Mouse (Mus musculus): ENCODE results near the gene Scn3b. TPM values are rescaled to one million over a fixed set of nuclear protein-coding genes. Genes with fewer than 3 reads are reported as not detected.

The Scn3b gene
- total RNA-seq, 2 experiments from 2014 or later: 110 to 116 TPM

GRCm38 (mm10) chr9:40241223-40241801, 27.7 kb upstream of the Scn3b start:
- peak; percentile 54 to 70 for DNase-seq (ENCODE audit: extremely low spot score in 1 of 2, low spot score in 2 of 2)
- Histone ChIP-seq H3K27ac (peak overlapping the region; percentile 97), H3K4me3 (peak overlapping the region; percentile 40)
- intact Hi-C loops (cut with DNase I): loop anchor here (2.0 kb wide), 1 partner anchor 29 kb away; no protein-coding TSS in a partner anchor
- TF ChIP-seq CTCF (IDR thresholded peaks at IDR 0.05): no peak

GRCm38 (mm10) chr9:40241951-40242888, 26.8 kb upstream of the Scn3b start:
- no peak for TF ChIP-seq CTCF (IDR thresholded peaks at IDR 0.05)
- Histone ChIP-seq H3K4me3 (peak overlapping the region; percentile 40), H3K27ac (peak overlapping the region; percentile 97)
- intact Hi-C loops (cut with DNase I): loop anchor here (2.0 kb wide), 1 partner anchor 29 kb away; no protein-coding TSS in a partner anchor
- DNase-seq (ENCODE audit: extremely low spot score in 1 of 2, low spot score in 2 of 2): peak; percentile 32 to 39

- TF ChIP-seq CTCF (IDR thresholded peaks at IDR 0.05): no peak
- intact Hi-C loops (cut with DNase I): no loop called here
- peak overlapping the region; percentile 19; the same call in 1 of the 2 replicates for H3K27ac ChIP-seq
- no peak for DNase-seq (ENCODE audit: extremely low spot score in 1 of 2, low spot score in 2 of 2)
- H3K4me3 ChIP-seq: no peak overlapping the region
Observed at GRCm38 (mm10) chr9:40245466-40245865, 23.6 kb upstream of the Scn3b start.

GRCm38 (mm10) chr9:40245974-40246665, 22.9 kb upstream of the Scn3b start:
- no peak overlapping the region for H3K4me3 ChIP-seq
- H3K27ac ChIP-seq: peak overlapping the region; percentile 57
- no peak for TF ChIP-seq CTCF (IDR thresholded peaks at IDR 0.05)
- intact Hi-C loops (cut with DNase I): loop anchor here (1.0 kb wide), 1 partner anchor 22 kb away; no protein-coding TSS in a partner anchor
- no peak for DNase-seq (ENCODE audit: extremely low spot score in 1 of 2, low spot score in 2 of 2)

- TF ChIP-seq CTCF (IDR thresholded peaks at IDR 0.05): no peak
Observed at GRCm38 (mm10) chr9:40246702-40247101, 22.3 kb upstream of the Scn3b start.

GRCm38 (mm10) chr9:40249106-40249505, 19.9 kb upstream of the Scn3b start:
- TF ChIP-seq CTCF (IDR thresholded peaks at IDR 0.05): no peak
- no peak overlapping the region for H3K27ac ChIP-seq
- DNase-seq (ENCODE audit: extremely low spot score in 1 of 2, low spot score in 2 of 2): no peak
- intact Hi-C loops (cut with DNase I): no loop called here
- H3K4me3 ChIP-seq: no peak overlapping the region

More at GRCm38 (mm10) chr9:40246702-40247101, 22.3 kb upstream of the Scn3b start:
- intact Hi-C loops (cut with DNase I): loop anchor here (1.0 kb wide), 1 partner anchor 22 kb away; no protein-coding TSS in a partner anchor
- Histone ChIP-seq H3K4me3 (no peak overlapping the region), H3K27ac (no peak overlapping the region)
- no peak for DNase-seq (ENCODE audit: extremely low spot score in 1 of 2, low spot score in 2 of 2)

- no peak overlapping the region for H3K4me3 ChIP-seq
- intact Hi-C loops (cut with DNase I): no loop called here
- no peak overlapping the region for H3K27ac ChIP-seq
- TF ChIP-seq CTCF (IDR thresholded peaks at IDR 0.05): no peak
- no peak for DNase-seq (ENCODE audit: extremely low spot score in 1 of 2, low spot score in 2 of 2)
Observed at GRCm38 (mm10) chr9:40252459-40252858, 16.6 kb upstream of the Scn3b start.

GRCm38 (mm10) chr9:40263874-40264273, 5.1 kb upstream of the Scn3b start:
- intact Hi-C loops (cut with DNase I): no loop called here
- Histone ChIP-seq H3K27ac (no peak overlapping the region), H3K4me3 (no peak overlapping the region)
- no peak for DNase-seq (ENCODE audit: extremely low spot score in 1 of 2, low spot score in 2 of 2)
- TF ChIP-seq CTCF (IDR thresholded peaks at IDR 0.05): no peak

- peak overlapping the region; percentile 54 for H3K4me3 ChIP-seq
- peak overlapping the region; percentile 81 for H3K27ac ChIP-seq
- no peak; the same call in 1 of the 2 replicates for TF ChIP-seq CTCF (IDR thresholded peaks at IDR 0.05)
- DNase-seq (ENCODE audit: extremely low spot score in 1 of 2, low spot score in 2 of 2): no peak
- intact Hi-C loops (cut with DNase I): loop anchor here (1.0 kb wide), 1 partner anchor 22 kb away; no protein-coding TSS in a partner anchor
Observed at GRCm38 (mm10) chr9:40268040-40268747, 823 bp upstream of the Scn3b start.

- DNase-seq (ENCODE audit: extremely low spot score in 1 of 2, low spot score in 2 of 2): no peak
- intact Hi-C loops (cut with DNase I): loop anchor here (1.0 kb wide), 1 partner anchor 22 kb away; no protein-coding TSS in a partner anchor
- Histone ChIP-seq H3K4me3 (peak overlapping the region; percentile 54), H3K27ac (peak overlapping the region; percentile 81)
- no peak for TF ChIP-seq CTCF (IDR thresholded peaks at IDR 0.05)
Observed at GRCm38 (mm10) chr9:40268748-40269102, 292 bp upstream of the Scn3b start.

GRCm38 (mm10) chr9:40269880-40270279, 863 bp downstream of the Scn3b start:
- intact Hi-C loops (cut with DNase I): loop anchor here (2.0 kb wide), 1 partner anchor 29 kb away; no protein-coding TSS in a partner anchor
- no peak for TF ChIP-seq CTCF (IDR thresholded peaks at IDR 0.05)
- Histone ChIP-seq H3K4me3 (peak overlapping the region; percentile 54), H3K27ac (peak overlapping the region; percentile 81)
- no peak for DNase-seq (ENCODE audit: extremely low spot score in 1 of 2, low spot score in 2 of 2)
